Mouse (Mus musculus) liver, embryonic 14.5 days (tissue): ENCODE data around the gene Zfp511.

Experiments
- CTCF ChIP-seq: IDR thresholded peaks from 2 replicates; pipeline ENCODE4 v1.5.1; 2016; ENCODE audit warnings: antibody characterized with exemption, low read depth, control low read depth
- EP300 ChIP-seq: IDR thresholded peaks from 2 replicates; pipeline ENCODE4 v1.6.1; 2016; ENCODE audit warnings: antibody characterized with exemption, low read depth

- TF ChIP-seq CTCF (no peak), EP300 (no peak)
Observed at GRCm38 (mm10) chr7:140042728-140043127, 6.5 kb downstream of the Zfp511 start.
